Mouse (Mus musculus) heart, adult 2 months (tissue): ENCODE data around the gene Gpr137.

Source experiments
- CTCF ChIP-seq: fragments of 200-600 bp; IDR thresholded peaks from 2 replicates; pipeline ENCODE4 v1.8.1; 2022; ENCODE audit warnings: antibody characterized with exemption, mild to moderate bottlenecking, moderate library complexity
- POLR2A ChIP-seq: fragments of 200-500 bp; IDR thresholded peaks from 2 replicates; pipeline ENCODE4 v1.6.1; 2011; ENCODE audit warnings: mild to moderate bottlenecking, low read depth, low read length, control low read depth; ENCODE audit not compliant: insufficient read depth

- TF ChIP-seq CTCF = no peak
- TF ChIP-seq POLR2A = no peak
Measured at GRCm38 (mm10) chr19:6979001-6979479, 36.8 kb upstream of the Gpr137 start.
